Mouse (Mus musculus): ENCODE measurements around the gene Serpine3.
"Not testable (repeated sequence)": the region's sequence is repeated elsewhere in the genome, so short reads cannot be mapped to it uniquely, and the experiment has no call there.

The Serpine3 gene

GRCm38 (mm10) chr14:62663367-62663766 is at the start of gene Serpine3:
Serpine3 (plus strand) TSS chr14:62663667.
- no peak for DNase-seq

- DNase-seq = no peak
Observed at GRCm38 (mm10) chr14:62622393-62622792, 41.1 kb upstream of the Serpine3 start.

GRCm38 (mm10) chr14:62627951-62628350 is 35.5 kb upstream of the Serpine3 start:
- DNase-seq = peak; percentile 83 to 87

GRCm38 (mm10) chr14:62637436-62638344 is 25.8 kb upstream of the Serpine3 start:
- DNase-seq = no peak

- no peak for DNase-seq
Observed at GRCm38 (mm10) chr14:62638345-62638702, 25.1 kb upstream of the Serpine3 start.

- no peak for DNase-seq
Observed at GRCm38 (mm10) chr14:62639111-62639510, 24.4 kb upstream of the Serpine3 start.

- DNase-seq = no peak
Observed at GRCm38 (mm10) chr14:62639551-62639950, 23.9 kb upstream of the Serpine3 start.

GRCm38 (mm10) chr14:62640396-62640795 is 23.1 kb upstream of the Serpine3 start:
- peak in 1 of 2 experiments; percentile 11 for DNase-seq

GRCm38 (mm10) chr14:62642368-62642767 is 21.1 kb upstream of the Serpine3 start:
- DNase-seq = not testable (repeated sequence)

GRCm38 (mm10) chr14:62648405-62648804 is 15.1 kb upstream of the Serpine3 start:
- DNase-seq = no peak

GRCm38 (mm10) chr14:62650376-62650775 is 13.1 kb upstream of the Serpine3 start:
- no peak for DNase-seq

GRCm38 (mm10) chr14:62651771-62652170 is 11.7 kb upstream of the Serpine3 start:
- DNase-seq = no peak

GRCm38 (mm10) chr14:62655996-62656395 is 7.5 kb upstream of the Serpine3 start:
- no peak for DNase-seq

- DNase-seq = no peak
Observed at GRCm38 (mm10) chr14:62657469-62657868, 6.0 kb upstream of the Serpine3 start.

- no peak for DNase-seq
Observed at GRCm38 (mm10) chr14:62662381-62662780, 1.1 kb upstream of the Serpine3 start.

GRCm38 (mm10) chr14:62664976-62665673 is 1.7 kb downstream of the Serpine3 start:
- DNase-seq = no peak

- peak in 1 of 2 experiments; percentile 12 for DNase-seq
Observed at GRCm38 (mm10) chr14:62673646-62674045, 10.2 kb downstream of the Serpine3 start.

GRCm38 (mm10) chr14:62718161-62718560 is 54.7 kb downstream of the Serpine3 start:
- DNase-seq = peak in 1 of 2 experiments; percentile 27

- no peak for DNase-seq
Observed at GRCm38 (mm10) chr14:62721625-62722024, 58.2 kb downstream of the Serpine3 start.

GRCm38 (mm10) chr14:62724560-62724959 is 61.1 kb downstream of the Serpine3 start:
- DNase-seq = no peak

- DNase-seq = no peak
Observed at GRCm38 (mm10) chr14:62731902-62732301, 68.4 kb downstream of the Serpine3 start.

GRCm38 (mm10) chr14:62733666-62734065 is 70.2 kb downstream of the Serpine3 start:
- no peak for DNase-seq

- no peak for DNase-seq
Observed at GRCm38 (mm10) chr14:62735646-62736045, 72.2 kb downstream of the Serpine3 start.
